Mouse (Mus musculus) left cerebral cortex, adult 11 months (tissue): ENCODE results near the gene Umad1.

Experiments
- DNase-seq: peaks from one replicate; pipeline ENCODE4 v3.0.0; 2022; ENCODE audit warnings: low spot score

Gene Umad1

GRCm38 (mm10) chr6:8370624-8371023 lies 111.5 kb downstream of the Umad1 start:
- DNase-seq, result no peak

- DNase-seq, result no peak
Observed at GRCm38 (mm10) chr6:8373051-8373450, 114.0 kb downstream of the Umad1 start.

DNA sequence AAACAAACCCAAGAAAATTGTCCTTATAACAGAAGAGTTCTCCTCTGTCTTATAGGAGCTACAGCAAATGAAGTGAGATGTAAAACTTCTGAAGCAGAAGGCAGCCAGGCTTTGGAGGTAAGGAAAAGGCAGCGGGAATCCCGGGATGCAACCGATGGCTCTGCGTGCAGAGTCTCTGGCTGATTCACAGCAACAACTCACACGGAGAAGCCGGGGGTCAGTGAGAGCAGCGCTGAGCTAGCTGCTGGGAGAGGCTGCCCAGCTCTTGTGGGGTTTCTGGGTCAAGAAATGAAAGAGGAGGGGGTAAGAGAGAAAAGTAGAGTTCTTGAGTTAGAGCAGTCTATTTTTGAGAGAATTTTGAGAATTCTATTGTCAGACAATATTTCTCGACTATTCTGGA lies 114.8 kb downstream of the Umad1 start:
- no peak for DNase-seq

GRCm38 (mm10) chr6:8374290-8374689 lies 115.2 kb downstream of the Umad1 start:
- no peak for DNase-seq

DNA sequence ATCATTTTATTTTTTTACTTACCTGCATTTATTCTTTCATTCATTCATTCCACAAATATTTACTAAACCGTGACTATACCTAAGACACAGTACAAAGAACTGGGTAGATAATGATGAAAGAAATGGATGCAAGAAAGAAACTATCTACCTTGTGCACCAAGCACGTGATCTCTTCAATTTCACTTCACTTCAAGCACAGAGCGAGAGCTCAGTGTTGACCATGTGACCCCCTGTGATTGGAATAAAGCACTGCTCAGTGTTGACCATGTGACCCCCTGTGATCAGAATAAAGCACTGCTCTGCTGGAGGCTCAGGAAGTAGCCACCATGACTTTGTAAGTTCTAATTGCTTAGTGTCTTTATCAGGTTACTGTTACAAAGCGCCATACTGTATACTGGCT lies 115.6 kb downstream of the Umad1 start:
- DNase-seq, result no peak

GRCm38 (mm10) chr6:8376351-8376750 lies 117.3 kb downstream of the Umad1 start:
- no peak for DNase-seq

GRCm38 (mm10) chr6:8377667-8378066 lies 118.6 kb downstream of the Umad1 start:
- no peak for DNase-seq

GRCm38 (mm10) chr6:8389307-8389706 lies 130.2 kb downstream of the Umad1 start:
- DNase-seq, result no peak

- DNase-seq, result no peak
Observed at GRCm38 (mm10) chr6:8390296-8390695, 131.2 kb downstream of the Umad1 start.

DNA sequence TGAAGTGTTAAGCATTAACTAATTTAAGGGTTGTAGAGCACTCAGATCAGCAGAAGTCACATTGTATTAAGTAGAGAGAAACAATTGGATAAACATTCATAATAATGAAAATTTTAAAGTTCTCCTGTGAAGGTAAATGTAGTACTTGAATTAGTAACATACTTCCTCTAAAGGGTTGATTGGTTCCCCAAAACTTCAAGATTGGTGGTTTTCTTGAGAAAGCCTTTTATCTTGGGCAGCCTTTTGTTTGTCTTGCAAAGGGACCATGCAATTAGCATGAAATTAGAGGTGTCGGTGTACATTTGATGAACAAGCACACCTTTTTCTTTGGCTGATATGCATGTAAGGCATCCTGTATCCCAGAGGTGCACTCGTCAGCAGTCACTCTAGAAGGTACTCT lies 131.8 kb downstream of the Umad1 start:
- no peak for DNase-seq

GRCm38 (mm10) chr6:8393029-8393428 lies 133.9 kb downstream of the Umad1 start:
- DNase-seq, result no peak

GRCm38 (mm10) chr6:8394044-8394443 lies 135.0 kb downstream of the Umad1 start:
- DNase-seq, result no peak

GRCm38 (mm10) chr6:8395061-8395460 lies 136.0 kb downstream of the Umad1 start:
- DNase-seq, result no peak

- DNase-seq, result no peak
Observed at GRCm38 (mm10) chr6:8397252-8397651, 138.2 kb downstream of the Umad1 start.

GRCm38 (mm10) chr6:8399710-8400109 lies 140.6 kb downstream of the Umad1 start:
- DNase-seq, result no peak

DNA sequence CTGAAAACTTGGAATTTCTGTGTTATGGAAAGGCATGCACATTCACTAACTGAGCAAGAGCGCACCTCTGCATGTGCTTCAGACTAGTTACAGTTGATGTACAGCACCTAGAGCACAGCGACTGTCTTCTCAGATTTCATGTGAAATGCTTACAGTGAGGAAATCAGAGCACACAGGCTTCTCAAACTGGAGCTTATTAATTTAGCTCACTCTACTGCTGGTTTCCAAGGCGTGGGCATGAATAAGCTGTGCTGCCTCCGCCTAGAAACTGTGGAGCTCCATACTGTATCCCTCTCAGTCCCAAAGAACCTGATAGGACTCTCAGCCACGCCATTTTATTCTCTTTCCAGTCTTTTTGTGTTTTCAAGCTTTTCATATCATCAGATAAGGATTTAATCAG lies 144.0 kb downstream of the Umad1 start:
- DNase-seq, result no peak

DNA sequence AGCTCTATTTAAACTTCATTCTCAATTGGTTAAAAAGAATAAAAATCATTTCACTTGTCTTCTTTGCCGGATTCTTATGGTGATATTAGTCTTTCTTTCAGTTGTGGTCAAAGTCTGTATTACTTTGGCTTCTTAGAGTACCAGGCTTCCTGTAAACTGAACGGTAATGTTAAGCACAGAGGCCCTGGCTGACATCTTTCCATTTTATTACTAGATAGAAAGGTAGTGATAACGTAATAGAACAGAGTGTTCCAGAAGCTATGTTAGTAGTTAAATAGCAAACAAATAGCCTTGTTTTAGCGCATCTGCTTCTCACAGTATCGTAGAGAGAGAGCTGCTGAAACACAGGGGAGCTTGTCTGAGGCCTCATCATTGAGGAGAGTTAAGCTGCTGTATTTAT lies 146.8 kb downstream of the Umad1 start:
- no peak for DNase-seq

DNA sequence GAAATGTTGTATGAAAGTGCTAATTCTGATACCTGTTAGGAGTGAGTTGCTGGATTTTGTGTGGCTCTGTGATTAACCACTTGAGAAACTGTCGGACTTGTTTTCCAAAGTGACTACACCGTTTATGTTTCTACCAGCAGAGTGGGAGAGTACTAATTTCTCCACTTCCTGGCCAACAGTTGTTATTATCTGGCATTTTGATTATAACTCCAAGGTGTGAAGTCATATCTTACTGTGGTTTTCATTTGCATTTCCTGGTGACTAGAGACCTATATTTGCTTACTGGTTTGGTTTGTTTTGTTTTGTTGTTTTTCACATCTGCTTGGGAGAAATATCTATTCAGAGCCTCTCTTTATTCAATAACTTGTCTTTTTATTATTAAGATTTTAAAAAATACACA lies 149.2 kb downstream of the Umad1 start:
- DNase-seq, result no peak

DNA sequence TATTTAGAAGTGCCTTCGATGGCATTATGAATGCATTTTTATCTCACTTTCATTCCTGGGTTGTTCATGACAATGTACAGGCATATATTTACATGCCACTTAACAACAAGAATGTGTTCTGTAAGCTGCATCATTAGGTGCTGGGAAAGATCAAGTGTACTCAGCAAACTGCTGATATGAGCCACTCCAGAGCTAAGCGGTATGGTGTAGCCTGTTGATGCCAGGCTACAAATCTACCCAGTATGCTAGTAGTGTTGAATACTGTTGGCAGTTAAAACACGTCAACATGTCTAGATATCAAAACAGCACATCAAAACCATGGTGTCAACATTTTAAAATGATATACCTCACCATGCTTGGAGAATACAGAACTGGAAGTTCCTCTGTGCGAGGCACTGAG lies 150.8 kb downstream of the Umad1 start:
- no peak for DNase-seq

GRCm38 (mm10) chr6:8412845-8413598 lies 153.9 kb downstream of the Umad1 start:
- DNase-seq, result no peak

DNA sequence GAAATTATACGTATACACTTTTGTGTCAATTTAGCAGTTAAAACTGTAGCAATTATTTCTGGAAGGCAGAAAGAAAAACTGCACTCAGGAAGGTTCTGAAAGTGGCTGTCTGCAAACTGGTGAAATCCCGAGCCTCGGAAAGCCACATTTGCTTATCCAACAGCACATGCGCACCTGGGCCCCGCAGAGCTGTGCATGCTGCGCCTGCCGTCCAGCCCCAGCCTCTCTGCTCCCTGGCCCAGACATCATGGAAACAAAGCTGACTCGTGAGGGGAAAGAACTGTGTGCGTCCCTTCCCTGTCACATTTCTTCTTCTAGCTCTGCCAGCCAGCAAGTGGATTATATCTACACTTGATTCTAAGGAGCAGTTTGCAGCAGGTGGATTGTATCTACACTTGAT lies 154.9 kb downstream of the Umad1 start:
- DNase-seq, result no peak

- DNase-seq, result no peak
Observed at GRCm38 (mm10) chr6:8415823-8416222, 156.7 kb downstream of the Umad1 start.

- DNase-seq, result no peak
Observed at GRCm38 (mm10) chr6:8416802-8417569, 157.9 kb downstream of the Umad1 start.
